Mouse (Mus musculus) hindbrain, embryonic 11.5 days (tissue): ENCODE results near the gene Polm. TPM values are rescaled to one million over a fixed set of nuclear protein-coding genes. Genes with fewer than 3 reads are reported as not detected.

Experiments used
- ATAC-seq: fragments of 200-750 bp; cut with Nextera tagmentation; 2 replicates; pipeline ENCODE4 v1.8.0; 2017; ENCODE audit warnings: mild to moderate bottlenecking, moderate TSS enrichment, moderate library complexity; ENCODE audit not compliant: low FRiP score
- DNase-seq: peaks from one replicate; pipeline ENCODE4 v3.0.0-alpha.2; 2015; ENCODE audit warnings: low spot score
- H3K27ac ChIP-seq: fragments of 300-500 bp; sonication (generic); 2 replicates; pipeline ENCODE4 v1.5.1; 2014; ENCODE audit warnings: mild to moderate bottlenecking, low read depth, low read length
- H3K27me3 ChIP-seq: fragments of 300-500 bp; sonication (generic); 2 replicates; pipeline ENCODE4 v1.6.1; 2014; ENCODE audit warnings: mild to moderate bottlenecking, low read length, moderate library complexity, mixed read lengths; ENCODE audit not compliant: control insufficient read depth, insufficient read depth
- H3K36me3 ChIP-seq: fragments of 300-500 bp; sonication (generic); 2 replicates; pipeline ENCODE4 v1.6.1; 2014; ENCODE audit warnings: mild to moderate bottlenecking, low read length, moderate library complexity, mixed read lengths; ENCODE audit not compliant: control insufficient read depth, insufficient read depth
- H3K4me1 ChIP-seq: fragments of 300-500 bp; sonication (generic); replicated peaks from 2 replicates; pipeline ENCODE4 v1.6.1; 2014; ENCODE audit warnings: low read length, mixed read lengths; ENCODE audit not compliant: control insufficient read depth, insufficient read depth
- H3K4me2 ChIP-seq: fragments of 300-500 bp; sonication (generic); replicated peaks from 2 replicates; pipeline ENCODE4 v1.6.1; 2014; ENCODE audit warnings: mild to moderate bottlenecking, low read depth, low read length
- H3K4me3 ChIP-seq: fragments of 300-500 bp; sonication (generic); 2 replicates; pipeline ENCODE4 v1.5.1; 2014; ENCODE audit warnings: low read depth, low read length
- H3K9ac ChIP-seq: fragments of 300-500 bp; sonication (generic); 2 replicates; pipeline ENCODE4 v1.6.1; 2014; ENCODE audit warnings: low read depth, low read length
- H3K9me3 ChIP-seq: fragments of 300-500 bp; sonication (generic); 2 replicates; pipeline ENCODE4 v1.6.1; 2016; ENCODE audit warnings: low read length; ENCODE audit not compliant: control insufficient read depth
- WGBS: fragments of 180-500 bp; shearing (Covaris S2); extraction: QIAGEN DNeasy Blood & Tissue Kit; methylation state at CpG from one replicate; pipeline ENCODE4 v1.1.7; 2014; 5-methylcytosine and 5-hydroxymethylcytosine counted together
- polyA plus RNA-seq: library from polyadenylated mRNA; unstranded; fragments of >200 nt; fragmentation: Nextera tagmentation; extraction: Ambion mirVana; gene quantifications from 2 replicates; pipeline ENCODE4 v1.2.1, GENCODE M21; 2014

Gene Polm
- polyA plus RNA-seq, 1 experiment from 2014 or later: 5.6 TPM

- H3K27ac ChIP-seq: no peak overlapping the region
- H3K4me3 ChIP-seq: no peak overlapping the region
- DNase-seq (no peak), ATAC-seq (no peak)
- no peaks in the 10 kb centered on the region for H3K4me1 ChIP-seq
- WGBS: 71% methylated on average over 5 of the region's 5 CpGs
- H3K9ac ChIP-seq: no peak overlapping the region
- no peaks in the 10 kb centered on the region for H3K27me3 ChIP-seq
- no peaks in the 10 kb centered on the region for H3K9me3 ChIP-seq
- no peaks in the 10 kb centered on the region for H3K36me3 ChIP-seq
- no peak overlapping the region for H3K4me2 ChIP-seq
These were observed 12.6 kb upstream of the Polm start for GRCm38 (mm10) chr11:5850452-5850851.

- Histone ChIP-seq H3K27me3 (no peaks in the 10 kb centered on the region), H3K27ac (no peak overlapping the region), H3K36me3 (no peaks in the 10 kb centered on the region), H3K9ac (no peak overlapping the region), H3K9me3 (no peaks in the 10 kb centered on the region), H3K4me2 (no peak overlapping the region), H3K4me1 (no peaks in the 10 kb centered on the region), H3K4me3 (no peak overlapping the region)
- WGBS: 82% methylated on average over 2 of the region's 2 CpGs
- ATAC-seq (no peak), DNase-seq (no peak)
These were observed 11.5 kb upstream of the Polm start for GRCm38 (mm10) chr11:5849316-5849715.

GRCm38 (mm10) chr11:5848741-5849140 lies 10.9 kb upstream of the Polm start:
- ATAC-seq: no peak
- Histone ChIP-seq H3K27me3 (no peaks in the 10 kb centered on the region), H3K4me3 (no peak overlapping the region), H3K9me3 (no peaks in the 10 kb centered on the region), H3K9ac (no peak overlapping the region), H3K4me1 (no peaks in the 10 kb centered on the region), H3K36me3 (no peaks in the 10 kb centered on the region), H3K4me2 (no peak overlapping the region), H3K27ac (no peak overlapping the region)
- 59% methylated on average over 6 of the region's 6 CpGs for WGBS
- DNase-seq: no peak

GRCm38 (mm10) chr11:5846639-5847345 lies 9.0 kb upstream of the Polm start:
- H3K27ac ChIP-seq: no peak overlapping the region
- ATAC-seq (no peak), DNase-seq (no peak)
- no peaks in the 10 kb centered on the region for H3K36me3 ChIP-seq
- H3K27me3 ChIP-seq: no peaks in the 10 kb centered on the region
- no peak overlapping the region for H3K4me3 ChIP-seq
- H3K9ac ChIP-seq: no peak overlapping the region
- no peak overlapping the region for H3K4me2 ChIP-seq
- H3K4me1 ChIP-seq: no peaks in the 10 kb centered on the region
- H3K9me3 ChIP-seq: no peaks in the 10 kb centered on the region
- WGBS: 72% methylated on average over 7 of the region's 7 CpGs

GRCm38 (mm10) chr11:5843131-5843530 lies 5.3 kb upstream of the Polm start:
- Histone ChIP-seq H3K9me3 (no peaks in the 10 kb centered on the region), H3K27ac (no peak overlapping the region), H3K4me3 (no peak overlapping the region), H3K36me3 (no peaks in the 10 kb centered on the region), H3K4me1 (no peaks in the 10 kb centered on the region), H3K27me3 (no peaks in the 10 kb centered on the region), H3K4me2 (no peak overlapping the region), H3K9ac (no peak overlapping the region)
- ATAC-seq (no peak), DNase-seq (no peak)
- WGBS: 84% methylated on average over 3 of the region's 3 CpGs

GRCm38 (mm10) chr11:5841751-5842150 lies 3.9 kb upstream of the Polm start:
- no peak for ATAC-seq
- H3K27ac ChIP-seq: no peak overlapping the region
- WGBS: 92% methylated on average over 2 of the region's 2 CpGs
- no peak overlapping the region for H3K9ac ChIP-seq
- H3K9me3 ChIP-seq: no peaks in the 10 kb centered on the region
- no peak for DNase-seq
- H3K4me3 ChIP-seq: no peak overlapping the region
- no peaks in the 10 kb centered on the region for H3K36me3 ChIP-seq
- H3K27me3 ChIP-seq: no peaks in the 10 kb centered on the region
- H3K4me2 ChIP-seq: no peak overlapping the region
- no peaks in the 10 kb centered on the region for H3K4me1 ChIP-seq

GRCm38 (mm10) chr11:5840346-5840745 lies 2.5 kb upstream of the Polm start:
- no peaks in the 10 kb centered on the region for H3K36me3 ChIP-seq
- no peak for ATAC-seq
- no peak for DNase-seq
- H3K4me2 ChIP-seq: no peak overlapping the region
- no peaks in the 10 kb centered on the region for H3K4me1 ChIP-seq
- no peak overlapping the region for H3K27ac ChIP-seq
- no peaks in the 10 kb centered on the region for H3K9me3 ChIP-seq
- no peaks in the 10 kb centered on the region for H3K27me3 ChIP-seq
- no peak overlapping the region for H3K4me3 ChIP-seq
- 81% methylated on average over 7 of the region's 7 CpGs for WGBS
- no peak overlapping the region for H3K9ac ChIP-seq

- no peaks in the 10 kb centered on the region for H3K4me1 ChIP-seq
- no peak overlapping the region for H3K27ac ChIP-seq
- H3K9ac ChIP-seq: no peak overlapping the region
- WGBS: 65% methylated on average over 1 of the region's 1 CpGs
- no peaks in the 10 kb centered on the region for H3K9me3 ChIP-seq
- H3K4me3 ChIP-seq: no peak overlapping the region
- no peak for DNase-seq
- no peak for ATAC-seq
- H3K4me2 ChIP-seq: no peak overlapping the region
- H3K36me3 ChIP-seq: no peaks in the 10 kb centered on the region
- H3K27me3 ChIP-seq: no peaks in the 10 kb centered on the region
These were observed 1.7 kb downstream of the Polm start for GRCm38 (mm10) chr11:5836126-5836525.

- Histone ChIP-seq H3K9ac (no peak overlapping the region), H3K36me3 (no peaks in the 10 kb centered on the region), H3K9me3 (no peaks in the 10 kb centered on the region), H3K4me2 (no peak overlapping the region), H3K27me3 (no peaks in the 10 kb centered on the region), H3K27ac (no peak overlapping the region), H3K4me1 (no peaks in the 10 kb centered on the region), H3K4me3 (no peak overlapping the region)
- WGBS: 93% methylated on average over 7 of the region's 7 CpGs
- no peak for ATAC-seq
- DNase-seq: no peak
These were observed 2.8 kb downstream of the Polm start for GRCm38 (mm10) chr11:5835057-5835456.
